11 mouse cellular contexts compared by ENCODE assay signal in the genomic region with DNA sequence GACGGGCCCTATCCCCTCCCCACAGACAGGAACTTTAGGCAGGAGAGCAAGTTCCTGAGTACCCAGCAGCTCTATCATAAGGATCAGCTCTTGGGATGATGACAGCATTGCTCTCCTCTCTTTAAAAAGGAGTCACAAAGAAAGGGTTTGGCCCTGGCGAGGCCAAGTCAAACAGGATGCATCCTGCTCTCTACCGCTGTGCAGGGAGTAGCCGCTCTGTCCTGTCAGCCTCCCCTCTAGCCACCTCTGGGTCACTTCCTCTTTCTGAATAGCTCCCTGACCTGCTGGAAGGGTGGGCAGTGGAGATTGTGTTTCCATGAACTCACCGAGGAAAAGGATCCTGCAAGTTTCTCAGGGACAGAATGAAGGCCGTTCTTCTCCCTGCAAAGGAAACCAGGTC.
DNase-seq lines count a peak whose midpoint lies in the region; ATAC-seq lines count a peak whose summit lies in the region.
"Had no signal": no experiment of that assay in that cellular context is flagged by ENCODE, and none has a peak within 500 bp of the region (broad histone marks: within the 10 kb centered on the region; RNA-seq: fewer than 3 reads in every experiment).

No protein-coding gene starts in this region.

- H3K4me3 ChIP-seq in intestine, embryonic 16.5 days (ENCODE audit: low read length) = no peak overlapping the region
- no peak overlapping the region for H3K4me3 ChIP-seq in intestine, embryonic 15.5 days (replicated peaks)
- H3K4me3 ChIP-seq in midbrain, embryonic 15.5 days = no peak overlapping the region
- H3K4me3 ChIP-seq: embryonic facial prominence, embryonic 15.5 days; hindbrain, embryonic 15.5 days; neural tube, embryonic 12.5 days had no signal

- H3K4me2 ChIP-seq in intestine, embryonic 16.5 days (ENCODE audit: low read depth, low read length) = no peak overlapping the region
- no peak overlapping the region for H3K4me2 ChIP-seq in intestine, embryonic 15.5 days (replicated peaks)
- no peak overlapping the region for H3K4me2 ChIP-seq in midbrain, embryonic 15.5 days
- H3K4me2 ChIP-seq: embryonic facial prominence, embryonic 15.5 days; hindbrain, embryonic 15.5 days; neural tube, embryonic 12.5 days had no signal

- WGBS in intestine, embryonic 16.5 days = 60% methylated on average over 6 of the region's 6 CpGs
- 56% methylated on average over 6 of the region's 6 CpGs for WGBS in intestine, embryonic 15.5 days
- WGBS in midbrain, embryonic 15.5 days = 72% methylated on average over 6 of the region's 6 CpGs

- H3K9ac ChIP-seq in intestine, embryonic 16.5 days (ENCODE audit: low read depth, low read length) = no peak overlapping the region
- no peak overlapping the region for H3K9ac ChIP-seq in intestine, embryonic 15.5 days
- no peak overlapping the region for H3K9ac ChIP-seq in midbrain, embryonic 15.5 days
- H3K9ac ChIP-seq: embryonic facial prominence, embryonic 15.5 days; hindbrain, embryonic 15.5 days; neural tube, embryonic 12.5 days had no signal

- DNase-seq in heart, adult 11 months = peak; percentile 98
- DNase-seq in kidney, adult 8-10 months = peak; percentile 15 to 36
- peak; percentile 41 for DNase-seq in lung, postnatal 14 days
- no peak for DNase-seq in right cerebral cortex, postnatal 10 days (ENCODE audit: low spot score in 2 of 2)
- DNase-seq in neural tube, embryonic 10.5 days (ENCODE audit: extremely low spot score, low spot score) = no peak

- peak; percentile 39; the same call in 1 of the 2 replicates for ATAC-seq in intestine, embryonic 16.5 days
- no peak for ATAC-seq in intestine, embryonic 15.5 days
- no peak for ATAC-seq in midbrain, embryonic 15.5 days (replicated peaks)

- H3K4me1 ChIP-seq in intestine, embryonic 16.5 days (ENCODE audit: control insufficient read depth, insufficient read depth, low read length) = 0 out of 2 replicates have a peak, but pooled peaks cover 7% of the 10 kb centered on the region
- peaks cover 14% of the 10 kb centered on the region for H3K4me1 ChIP-seq in intestine, embryonic 15.5 days (replicated peaks)
- H3K4me1 ChIP-seq in midbrain, embryonic 15.5 days = peaks cover 7% of the 10 kb centered on the region; the same call in 1 of the 2 replicates

- H3K27ac ChIP-seq in intestine, embryonic 16.5 days (ENCODE audit: low read length) = no peak overlapping the region
- H3K27ac ChIP-seq in intestine, embryonic 15.5 days = no peak overlapping the region
- no peak overlapping the region for H3K27ac ChIP-seq in midbrain, embryonic 15.5 days
- H3K27ac ChIP-seq: embryonic facial prominence, embryonic 15.5 days; hindbrain, embryonic 15.5 days; neural tube, embryonic 12.5 days had no signal

- H3K27me3 ChIP-seq in intestine, embryonic 16.5 days (replicated peaks; ENCODE audit: control insufficient read depth, insufficient read depth, low read length) = no peaks in the 10 kb centered on the region
- H3K27me3 ChIP-seq in intestine, embryonic 15.5 days (replicated peaks) = no peaks in the 10 kb centered on the region
- no peaks in the 10 kb centered on the region for H3K27me3 ChIP-seq in midbrain, embryonic 15.5 days (replicated peaks)
- H3K27me3 ChIP-seq: embryonic facial prominence, embryonic 15.5 days; hindbrain, embryonic 15.5 days; neural tube, embryonic 12.5 days had no signal

- no peaks in the 10 kb centered on the region for H3K36me3 ChIP-seq in intestine, embryonic 16.5 days (ENCODE audit: control insufficient read depth, insufficient read depth, low read length)
- no peaks in the 10 kb centered on the region for H3K36me3 ChIP-seq in intestine, embryonic 15.5 days
- H3K36me3 ChIP-seq in midbrain, embryonic 15.5 days (replicated peaks) = no peaks in the 10 kb centered on the region
- H3K36me3 ChIP-seq: embryonic facial prominence, embryonic 15.5 days; hindbrain, embryonic 15.5 days; neural tube, embryonic 12.5 days had no signal

- H3K9me3 ChIP-seq in intestine, embryonic 16.5 days (ENCODE audit: control insufficient read depth, low read length) = peaks cover 5% of the 10 kb centered on the region; the same call in 1 of the 2 replicates
- H3K9me3 ChIP-seq in intestine, embryonic 15.5 days = no peaks in the 10 kb centered on the region
- H3K9me3 ChIP-seq in midbrain, embryonic 15.5 days = no peaks in the 10 kb centered on the region
- H3K9me3 ChIP-seq: embryonic facial prominence, embryonic 15.5 days; hindbrain, embryonic 15.5 days had no signal

Comparison
In these comparisons a context has a peak if more than half of its experiments do, and no peak if none do; other contexts are left out.
1. DNase-seq: peak in heart, adult 11 months (single experiment), kidney, adult 8-10 months (2 of 2) and lung, postnatal 14 days (single experiment); none in right cerebral cortex, postnatal 10 days (0 of 2) and neural tube, embryonic 10.5 days (single experiment).